Mouse (Mus musculus) Patski (cell line): ENCODE measurements at regions not wholly inside any gene's neighbourhood (a gene's known extent, or its start where the extent isn't known, plus 50 kb on each side); places are given as distances from the start of the nearest gene placed in this dataset.

ENCODE experiments used
- ATAC-seq: fragments of 100-300 bp; one replicate; pipeline ENCODE4 v1.8.0; 2021
- CTCF ChIA-PET: fragments of 350-600 bp; sonication (Branson Sonifier 250); formaldehyde crosslinking; loops from one replicate; lab custom pipeline; 2022; ENCODE audit warnings: inconsistent platforms; lab: Charles Lee
- POLR2A ChIA-PET: fragments of 350-600 bp; sonication (Branson Sonifier 250); formaldehyde crosslinking; loops from one replicate; lab custom pipeline; 2022; ENCODE audit warnings: antibody characterized with exemption, inconsistent platforms; lab: Charles Lee
- DNase-seq: peaks from one replicate; pipeline ENCODE4 v3.0.0-alpha.2; 2011; ENCODE audit warnings: low read depth, low spot score
- H3K27me3 ChIP-seq: fragments of 371-371 bp; one replicate; pipeline ENCODE4 v1.5.1; 2021
- CTCF ChIP-seq: fragments of 100-300 bp; IDR thresholded peaks from one replicate; pipeline ENCODE4 v1.5.1; 2021
- in situ Hi-C: fragments of 300-500 bp; cut with MboI; formaldehyde crosslinking; loops from 3 replicates; pipeline ENCODE4 v1.11.1; 2018; ENCODE audit warnings: low pct_unique_long_range_greater_than_20kb, mixed read lengths

GRCm38 (mm10) chr4:95385552-95385951, 171.8 kb upstream of the Fggy start:
- ChIA-PET CTCF (no interaction called here), POLR2A (interaction anchor here (0.7 to 0.9 kb wide), 2 partner anchors 352 to 385 kb away, joined by 4 read pairs; no protein-coding TSS in a partner anchor)
- in situ Hi-C loops: no loop called here
- TF ChIP-seq CTCF: no peak
- ATAC-seq (no peak), DNase-seq (no peak)
- H3K27me3 ChIP-seq: no peaks in the 10 kb centered on the region

GRCm38 (mm10) chr4:95386021-95386420, 171.3 kb upstream of the Fggy start:
- in situ Hi-C loops: no loop called here
- no peaks in the 10 kb centered on the region for H3K27me3 ChIP-seq
- ChIA-PET POLR2A (interaction anchor here (0.7 to 0.9 kb wide), 2 partner anchors 352 to 385 kb away, joined by 4 read pairs; no protein-coding TSS in a partner anchor), CTCF (interaction anchor here (0.9 kb wide), 1 partner anchor 10 kb away, joined by 3 read pairs; no protein-coding TSS in a partner anchor)
- DNase-seq (no peak), ATAC-seq (no peak)
- TF ChIP-seq CTCF: no peak

GRCm38 (mm10) chr4:95388556-95388955, 168.8 kb upstream of the Fggy start:
- ATAC-seq (no peak), DNase-seq (no peak)

DNA sequence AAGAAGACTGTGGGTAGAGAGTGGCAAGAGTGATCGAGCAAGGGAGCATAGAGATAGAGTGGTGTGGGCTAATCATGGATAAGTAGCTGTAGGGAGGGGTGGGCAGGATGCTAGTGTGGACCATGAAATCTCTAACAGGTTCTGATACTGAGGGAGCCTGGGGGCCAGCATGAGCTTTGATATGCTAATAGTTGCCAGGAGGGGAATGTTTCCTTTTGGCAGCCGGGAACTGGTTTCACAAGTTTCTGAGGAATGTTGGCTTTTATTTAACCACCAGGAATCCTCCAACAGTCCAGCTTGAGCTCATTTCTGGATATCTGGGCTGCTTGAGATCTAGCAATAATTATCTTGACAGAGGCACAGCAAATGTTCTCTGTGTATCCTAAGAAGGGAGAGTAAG, 167.7 kb upstream of the Fggy start:
- TF ChIP-seq CTCF: peak; percentile 3
- peak; percentile 66 for DNase-seq

More at GRCm38 (mm10) chr4:95388556-95388955, 168.8 kb upstream of the Fggy start:
- in situ Hi-C loops: no loop called here
- POLR2A ChIA-PET: interaction anchor here (1.1 kb wide), 1 partner anchor 86 kb away, joined by 3 read pairs; no protein-coding TSS in a partner anchor
- no peak for TF ChIP-seq CTCF
- no peaks in the 10 kb centered on the region for H3K27me3 ChIP-seq
- CTCF ChIA-PET: interaction anchor here (1.1 kb wide), 1 partner anchor 336 kb away, joined by 4 read pairs; the partner anchor contains the start of gene Jun

DNA sequence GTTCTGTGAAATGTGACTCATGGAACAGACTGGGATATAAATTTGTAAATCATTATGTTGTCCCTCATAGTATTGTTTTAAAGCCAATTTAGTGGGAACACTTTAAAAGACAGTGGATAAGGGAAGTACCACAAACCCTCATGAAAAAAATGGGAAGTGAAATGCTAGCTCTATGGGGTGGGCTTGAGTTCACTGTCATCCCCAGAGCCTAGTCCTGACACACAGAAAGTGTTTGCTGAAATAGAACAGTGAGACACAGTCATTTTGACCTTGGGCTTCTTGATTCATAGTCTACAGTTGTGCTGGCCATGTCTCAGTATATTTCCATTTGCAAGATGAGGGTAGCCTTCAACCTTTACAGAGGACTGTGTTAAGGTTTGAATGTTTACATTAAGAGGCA, 166.8 kb upstream of the Fggy start:
- TF ChIP-seq CTCF: no peak
- ATAC-seq (no peak), DNase-seq (peak; percentile 10)
- no peaks in the 10 kb centered on the region for H3K27me3 ChIP-seq
- CTCF ChIA-PET: interaction anchor here (1.7 kb wide), 1 partner anchor 27 kb away, joined by 4 read pairs; no protein-coding TSS in a partner anchor
- in situ Hi-C loops: no loop called here
- POLR2A ChIA-PET: no interaction called here

More for the DNA sequence above, 167.7 kb upstream of the Fggy start:
- in situ Hi-C loops: no loop called here
- ChIA-PET POLR2A (no interaction called here), CTCF (interaction anchor here (0.7 to 1.7 kb wide), 2 partner anchors 28 to 153 kb away, joined by 3 to 4 read pairs; no protein-coding TSS in a partner anchor)
- ATAC-seq: peak; percentile 84
- no peaks in the 10 kb centered on the region for H3K27me3 ChIP-seq

DNA sequence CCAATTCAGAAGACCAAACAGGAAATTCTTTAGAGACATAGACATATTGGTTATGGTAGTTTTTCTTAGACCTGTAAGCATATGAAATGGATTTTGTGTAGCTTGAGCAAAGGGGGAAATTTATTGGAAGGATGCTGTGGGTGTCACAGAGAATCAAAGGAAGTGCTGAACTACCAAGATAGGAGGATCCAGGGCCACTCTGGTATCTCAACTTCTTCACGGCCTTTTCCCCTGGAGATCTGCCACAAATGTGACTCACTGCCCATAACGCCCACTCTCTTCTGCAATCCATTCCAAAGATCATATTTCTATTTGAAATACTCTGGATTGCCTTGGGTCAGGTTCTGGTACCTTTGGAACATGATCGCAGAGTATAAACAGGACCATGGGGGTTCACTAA, 161.6 kb upstream of the Fggy start:
- no peak for TF ChIP-seq CTCF
- no peaks in the 10 kb centered on the region for H3K27me3 ChIP-seq
- ChIA-PET POLR2A (no interaction called here), CTCF (no interaction called here)
- in situ Hi-C loops: no loop called here
- ATAC-seq: no peak
- DNase-seq: no peak

GRCm38 (mm10) chr4:95398301-95398700, 159.0 kb upstream of the Fggy start:
- in situ Hi-C loops: no loop called here
- no peak for TF ChIP-seq CTCF
- ChIA-PET POLR2A (no interaction called here), CTCF (interaction anchor here (1.8 kb wide), 1 partner anchor 10 kb away, joined by 4 read pairs; no protein-coding TSS in a partner anchor)
- ATAC-seq (no peak), DNase-seq (no peak)
- no peaks in the 10 kb centered on the region for H3K27me3 ChIP-seq

DNA sequence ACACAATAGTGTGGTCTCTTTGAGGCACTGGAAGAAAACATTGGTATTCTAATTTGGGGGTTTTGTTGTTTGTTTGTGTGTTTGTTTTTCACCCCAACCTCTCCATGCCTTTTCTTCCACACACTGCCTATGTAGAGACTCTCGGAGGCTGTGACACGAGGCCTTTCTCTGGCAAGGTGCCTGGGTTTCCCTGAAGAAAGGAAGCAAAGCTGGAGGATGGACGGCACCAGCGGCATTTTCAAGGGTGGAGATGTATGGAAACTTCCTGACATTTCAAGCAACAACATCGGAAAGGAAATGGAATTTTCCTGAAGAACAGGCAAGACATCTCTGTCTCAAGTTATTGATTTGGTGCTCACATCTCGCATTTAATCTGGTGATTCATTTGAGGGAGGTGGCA, 155.0 kb upstream of the Fggy start:
- ChIA-PET POLR2A (no interaction called here), CTCF (no interaction called here)
- in situ Hi-C loops: no loop called here
- no peaks in the 10 kb centered on the region for H3K27me3 ChIP-seq
- ATAC-seq: no peak
- no peak for DNase-seq
- TF ChIP-seq CTCF: no peak

DNA sequence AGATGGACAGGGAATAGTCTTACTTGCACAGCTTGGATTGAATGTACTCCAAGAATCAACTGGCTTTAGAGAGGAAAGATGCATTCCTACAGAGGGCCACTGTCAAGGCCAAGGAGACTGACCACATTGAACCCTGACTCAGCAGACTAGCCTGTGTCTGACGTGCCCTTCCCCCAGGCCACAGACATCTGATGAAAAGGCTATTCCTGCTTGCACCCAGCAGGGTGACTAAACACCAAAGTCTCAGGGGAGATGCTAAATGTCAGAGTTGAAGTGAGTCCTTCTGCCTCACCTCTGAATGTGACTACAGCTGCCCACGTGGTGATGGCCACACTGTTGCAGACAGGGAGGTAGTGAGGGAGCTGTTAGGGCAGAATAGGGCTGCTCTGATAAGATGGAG, 140.2 kb upstream of the Fggy start:
- ATAC-seq: peak; percentile 51
- ChIA-PET POLR2A (no interaction called here), CTCF (interaction anchor here (1.2 to 1.8 kb wide), 4 partner anchors 10 to 140 kb away, joined by 3 to 5 read pairs (median 4); partner anchors contain the start of gene Fggy)
- in situ Hi-C loops: no loop called here
- DNase-seq: no peak
- TF ChIP-seq CTCF: no peak
- H3K27me3 ChIP-seq: no peaks in the 10 kb centered on the region

GRCm38 (mm10) chr4:95426563-95426962, 130.7 kb upstream of the Fggy start:
- peak; percentile 46 for DNase-seq
- in situ Hi-C loops: no loop called here
- CTCF ChIA-PET: no interaction called here
- no peak for TF ChIP-seq CTCF
- no peaks in the 10 kb centered on the region for H3K27me3 ChIP-seq
- POLR2A ChIA-PET: interaction anchor here (0.7 kb wide), 1 partner anchor 459 kb away, joined by 3 read pairs; no protein-coding TSS in a partner anchor
- peak; percentile 93 for ATAC-seq

- ATAC-seq: no peak
- CTCF ChIA-PET: no interaction called here
- POLR2A ChIA-PET: no interaction called here
- TF ChIP-seq CTCF: no peak
- H3K27me3 ChIP-seq: no peaks in the 10 kb centered on the region
- DNase-seq: peak; percentile 80
- in situ Hi-C loops: no loop called here
Observed at GRCm38 (mm10) chr4:95434543-95434942, 122.8 kb upstream of the Fggy start.
